Mouse (Mus musculus): Measurements from ENCODE around the gene Stx18.

DNA sequence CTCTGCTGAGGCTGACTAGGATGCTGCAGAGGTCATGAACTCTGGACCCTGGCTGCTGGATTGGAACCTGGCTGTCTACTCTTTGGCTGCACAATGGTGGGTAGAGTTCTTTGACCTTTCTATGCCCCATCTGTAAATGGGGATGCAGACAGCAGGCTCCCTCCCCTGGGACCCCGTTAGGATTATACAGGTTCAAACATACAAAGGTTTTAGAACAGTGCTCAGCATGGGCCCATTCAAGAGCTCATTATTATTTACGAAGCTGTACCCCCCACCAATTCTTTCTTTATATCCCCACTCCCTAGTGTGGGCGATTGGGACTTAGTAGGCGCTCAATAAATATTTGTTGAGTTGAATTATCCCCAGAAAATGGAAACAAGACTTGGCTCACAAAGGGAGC, 36.0 kb upstream of the Stx18 start:
- TF ChIP-seq CTCF (conservative IDR thresholded peaks at IDR 0.05 in 1 of 2, IDR thresholded peaks at IDR 0.05 in 1 of 2; ENCODE audit: low read depth in 2 of 2, low read length in 2 of 2) (no peak), EP300 (IDR thresholded peaks at IDR 0.05; ENCODE audit: low read length) (no peak), ZKSCAN1 (IDR thresholded peaks at IDR 0.05; ENCODE audit: borderline replicate concordance, low read depth, low read length) (no peak), MEF2A (IDR thresholded peaks at IDR 0.05; ENCODE audit: borderline replicate concordance, low read depth, low read length) (no peak)

Data from CH12.LX (cell line).